ENCODE assay signal across 8 mouse cellular contexts in the genomic region with DNA sequence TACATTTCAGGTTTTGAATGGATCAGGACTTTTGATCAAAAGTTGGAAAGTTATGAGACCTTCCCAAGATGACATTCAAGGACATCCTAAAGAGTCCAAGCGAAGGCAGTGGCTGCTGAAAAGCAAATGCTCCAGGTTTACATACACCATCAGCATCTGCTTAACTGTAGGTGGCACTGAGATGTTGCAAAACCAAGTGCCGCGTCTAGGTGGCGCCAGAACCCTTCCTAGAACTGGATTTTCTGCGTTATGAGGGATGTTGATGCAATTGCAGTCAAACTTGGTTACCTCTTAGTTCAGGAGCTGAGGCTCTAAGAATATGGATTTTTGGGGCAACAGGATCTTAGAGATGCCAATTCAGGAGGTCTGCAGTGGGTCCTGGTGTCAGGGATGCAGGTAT. TPM values are rescaled to one million over a fixed set of nuclear protein-coding genes. Genes with fewer than 3 reads are reported as not detected.
DNase-seq lines count a peak whose midpoint lies in the region; ATAC-seq and TF ChIP-seq lines count a peak whose summit lies in the region.

No protein-coding gene starts in this region.

- H3K4me2 ChIP-seq in hindbrain, embryonic 14.5 days (replicated peaks): no peak overlapping the region
- no peak overlapping the region for H3K4me2 ChIP-seq in midbrain, embryonic 13.5 days (replicated peaks)

- peak; percentile 95 for TF ChIP-seq CTCF in Patski (IDR thresholded peaks at IDR 0.05)
- peak; percentile 71; the same call in 1 of the 2 replicates for TF ChIP-seq CTCF in small intestine, adult 2 months (IDR thresholded peaks at IDR 0.05; ENCODE audit: extremely low read depth, insufficient read length, insufficient replicate concordance, low read depth, low read length)

- H3K27ac ChIP-seq in hindbrain, embryonic 14.5 days: no peak overlapping the region
- no peak overlapping the region for H3K27ac ChIP-seq in midbrain, embryonic 13.5 days
- H3K27ac ChIP-seq in small intestine, adult 2 months (ENCODE audit: insufficient read depth, low read depth, low read length): no peak overlapping the region

- ATAC-seq in Patski: peak; percentile 71
- peak; percentile 70 for ATAC-seq in hindbrain, embryonic 14.5 days (ENCODE audit: low FRiP score)
- ATAC-seq in midbrain, embryonic 13.5 days: peak; percentile 82
- no peak for ATAC-seq in erythroblast, adult 5-6 weeks (replicated peaks; ENCODE audit: low FRiP score, poor library complexity, severe bottlenecking)

- no peak for DNase-seq in Patski (ENCODE audit: low read depth, low spot score)
- peak; percentile 46 for DNase-seq in cerebellum, adult 11-12 months
- DNase-seq in forelimb bud, embryonic 11.5 days (ENCODE audit: low read depth, low spot score): peak; percentile 84
- peak; percentile 97 for DNase-seq in hindbrain, embryonic 14.5 days (ENCODE audit: low spot score)
- peak; percentile 91 to 94 for DNase-seq in left cerebral cortex, adult 18-20 months (ENCODE audit: low spot score in 2 of 2)

- no peaks in the 10 kb centered on the region for H3K36me3 ChIP-seq in hindbrain, embryonic 14.5 days (replicated peaks; ENCODE audit: control insufficient read depth, insufficient read depth)
- no peaks in the 10 kb centered on the region for H3K36me3 ChIP-seq in midbrain, embryonic 13.5 days
- no peaks in the 10 kb centered on the region for H3K36me3 ChIP-seq in small intestine, adult 2 months (ENCODE audit: control insufficient read depth, insufficient read depth, low read length)

- peaks cover 27% of the 10 kb centered on the region for H3K27me3 ChIP-seq in Patski
- H3K27me3 ChIP-seq in hindbrain, embryonic 14.5 days (ENCODE audit: control insufficient read depth, insufficient read depth, low read length): no peaks in the 10 kb centered on the region
- no peaks in the 10 kb centered on the region for H3K27me3 ChIP-seq in midbrain, embryonic 13.5 days
- no peaks in the 10 kb centered on the region for H3K27me3 ChIP-seq in small intestine, adult 2 months (ENCODE audit: control insufficient read depth, insufficient read depth, low read length)

- no peaks in the 10 kb centered on the region for H3K4me1 ChIP-seq in hindbrain, embryonic 14.5 days (replicated peaks; ENCODE audit: control insufficient read depth, insufficient read depth, low read length)
- H3K4me1 ChIP-seq in midbrain, embryonic 13.5 days (replicated peaks): no peaks in the 10 kb centered on the region
- H3K4me1 ChIP-seq in small intestine, adult 2 months (ENCODE audit: control insufficient read depth, insufficient read depth, insufficient read length, low read length): no peaks in the 10 kb centered on the region

- H3K4me3 ChIP-seq in hindbrain, embryonic 14.5 days (replicated peaks; ENCODE audit: low read length): no peak overlapping the region
- no peak overlapping the region for H3K4me3 ChIP-seq in midbrain, embryonic 13.5 days (replicated peaks)
- no peak overlapping the region for H3K4me3 ChIP-seq in small intestine, adult 2 months (ENCODE audit: low read depth, low read length)

- H3K9ac ChIP-seq in hindbrain, embryonic 14.5 days: no peak overlapping the region
- H3K9ac ChIP-seq in midbrain, embryonic 13.5 days (replicated peaks): no peak overlapping the region

- WGBS in hindbrain, embryonic 14.5 days: 13% methylated on average over 5 of the region's 5 CpGs
- WGBS in midbrain, embryonic 13.5 days: 11% methylated on average over 5 of the region's 5 CpGs
- 12% methylated on average over 5 of the region's 5 CpGs for WGBS in small intestine, adult 2 months

- in situ Hi-C loops in Patski (cut with MboI; ENCODE audit: low pct_unique_long_range_greater_than_20kb): loop anchor here (25.0 kb wide), 1 partner anchor 1378 kb away; the partner anchor contains the start of gene Ncapg

- CTCF ChIA-PET in Patski (lab: Charles Lee): interaction anchor here (1.0 to 1.3 kb wide), 3 partner anchors 10 to 1121 kb away, joined by 3 read pairs; no protein-coding TSS in a partner anchor

- no peak for TF ChIP-seq POLR2A in small intestine, adult 2 months (IDR thresholded peaks at IDR 0.05; ENCODE audit: low read depth, low read length)

- H3K9me3 ChIP-seq in hindbrain, embryonic 14.5 days (ENCODE audit: control insufficient read depth, low read length): no peaks in the 10 kb centered on the region
- H3K9me3 ChIP-seq in midbrain, embryonic 13.5 days: no peaks in the 10 kb centered on the region

- POLR2A ChIA-PET in Patski (lab: Charles Lee): no interaction called here

RNA-seq across cellular contexts. Expression of gene Tapt1, which starts 58.0 kb away (rescaled TPM):
- 46.7 TPM for polyA plus RNA-seq in Patski (2021)
- polyA plus RNA-seq in hindbrain, embryonic 14.5 days (2014; fragmentation: Nextera tagmentation; extraction: Ambion mirVana): 35.7 and 39.1 TPM in 2 replicates
- total RNA-seq in left cerebral cortex, adult 18-20 months (2021): 10 to 100 TPM; 46.9 to 50.3 TPM
- polyA plus RNA-seq in midbrain, embryonic 13.5 days (2015; fragmentation: Nextera tagmentation; extraction: Ambion mirVana): 25.6 and 28.5 TPM in 2 replicates
- 8.4 and 13.9 TPM in 2 replicates for polyA plus RNA-seq in small intestine, adult 2 months (2012; rRNA removed)
- 54.1 and 60.3 TPM in 2 replicates for total RNA-seq in erythroblast, adult 5-6 weeks (2015; ENCODE audit: low replicate concordance)
- total RNA-seq in erythroblast, adult 5-6 weeks (2017; ENCODE audit: low replicate concordance): 67.6 and 88.2 TPM in 2 replicates
